Mouse (Mus musculus) embryonic facial prominence, embryonic 15.5 days (tissue): Measurements from ENCODE around the gene Ppp6r3. TPM values are rescaled to one million over a fixed set of nuclear protein-coding genes. Genes with fewer than 3 reads are reported as not detected.

Experiments
- ATAC-seq: fragments of 200-750 bp; cut with Nextera tagmentation; 2 replicates; pipeline ENCODE4 v1.8.0; 2017; ENCODE audit warnings: low read depth, moderate TSS enrichment; ENCODE audit not compliant: insufficient number of reproducible peaks, low FRiP score, low TSS enrichment
- H3K27ac ChIP-seq: fragments of 300-500 bp; sonication (generic); replicated peaks from 2 replicates; pipeline ENCODE4 v1.5.1; 2015; ENCODE audit warnings: mild to moderate bottlenecking, inconsistent platforms
- H3K27me3 ChIP-seq: fragments of 300-500 bp; sonication (generic); 2 replicates; pipeline ENCODE4 v1.6.1; 2015; ENCODE audit warnings: inconsistent platforms
- H3K36me3 ChIP-seq: fragments of 300-500 bp; sonication (generic); 2 replicates; pipeline ENCODE4 v1.6.1; 2015; ENCODE audit warnings: mild to moderate bottlenecking, inconsistent platforms
- H3K4me1 ChIP-seq: fragments of 300-500 bp; sonication (generic); 2 replicates; pipeline ENCODE4 v1.6.1; 2015; ENCODE audit warnings: inconsistent platforms
- H3K4me2 ChIP-seq: fragments of 300-500 bp; sonication (generic); replicated peaks from 2 replicates; pipeline ENCODE4 v1.6.1; 2015; ENCODE audit warnings: mild to moderate bottlenecking, inconsistent platforms
- H3K4me3 ChIP-seq: fragments of 300-500 bp; sonication (generic); replicated peaks from 2 replicates; pipeline ENCODE4 v1.5.1; 2015; ENCODE audit warnings: mild to moderate bottlenecking, inconsistent platforms
- H3K9ac ChIP-seq: fragments of 300-500 bp; sonication (generic); 2 replicates; pipeline ENCODE4 v1.6.1; 2015; ENCODE audit warnings: inconsistent platforms
- H3K9me3 ChIP-seq: fragments of 300-500 bp; sonication (generic); replicated peaks from 2 replicates; pipeline ENCODE4 v1.6.1; 2016; ENCODE audit warnings: inconsistent platforms
- WGBS: fragments of 180-500 bp; shearing (Covaris S2); methylation state at CpG from one replicate; pipeline ENCODE4 v1.1.7; 2015; 5-methylcytosine and 5-hydroxymethylcytosine counted together
- polyA plus RNA-seq: library from polyadenylated mRNA; unstranded; fragments of >200 nt; fragmentation: Nextera tagmentation; extraction: Ambion mirVana; gene quantifications from 2 replicates; pipeline ENCODE4 v1.2.1, GENCODE M21; 2015

Gene Ppp6r3
- polyA plus RNA-seq, 1 experiment from 2014 or later: 55.0 TPM

DNA sequence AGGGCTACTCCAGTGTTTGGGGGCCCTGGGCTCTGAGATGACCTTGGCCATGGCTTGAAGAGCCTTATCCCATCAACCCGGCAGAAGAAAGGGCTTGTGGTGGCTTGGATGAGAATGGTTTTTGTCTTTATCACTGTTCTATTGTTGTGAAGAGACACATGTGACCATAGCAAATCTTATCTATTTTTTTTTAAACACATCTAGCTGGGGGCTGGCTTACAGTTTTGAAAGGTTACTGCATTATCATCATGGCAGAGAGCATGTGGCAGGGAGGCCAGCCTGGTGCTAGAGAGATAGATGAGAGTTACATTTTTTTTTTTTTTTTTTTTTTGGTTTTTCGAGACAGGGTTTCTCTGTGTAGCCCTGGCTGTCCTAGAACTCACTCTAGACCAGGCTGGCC is 143.6 kb downstream of the Ppp6r3 start:
- 83% methylated on average over 2 of the region's 2 CpGs for WGBS
- Histone ChIP-seq H3K27ac (no peak overlapping the region), H3K9me3 (no peaks in the 10 kb centered on the region), H3K27me3 (no peaks in the 10 kb centered on the region), H3K4me1 (no peaks in the 10 kb centered on the region), H3K4me2 (no peak overlapping the region), H3K9ac (no peak overlapping the region), H3K4me3 (no peak overlapping the region), H3K36me3 (no peaks in the 10 kb centered on the region)
- ATAC-seq: no peak

DNA sequence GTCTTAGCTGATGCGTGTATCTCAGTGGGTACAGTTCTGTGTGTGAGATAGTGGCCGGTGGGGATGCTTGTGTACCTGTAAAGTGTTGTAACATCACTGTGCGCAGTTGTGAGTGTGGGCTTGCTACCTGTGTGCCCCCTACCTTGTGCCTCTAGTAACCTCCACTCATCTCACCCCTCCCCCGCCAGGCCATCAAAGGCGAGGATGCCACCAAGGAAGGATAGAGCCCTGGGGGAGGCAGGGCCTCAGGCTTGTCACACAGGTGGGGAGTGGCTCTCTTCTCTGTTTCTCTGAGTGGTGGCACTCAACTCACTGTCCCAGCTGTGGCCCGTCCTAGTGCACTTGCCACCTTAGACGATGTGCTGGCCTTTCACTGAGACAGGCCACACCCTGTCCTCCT is 144.5 kb downstream of the Ppp6r3 start:
- no peaks in the 10 kb centered on the region for H3K36me3 ChIP-seq
- WGBS: 65% methylated on average over 7 of the region's 7 CpGs
- H3K4me3 ChIP-seq: no peak overlapping the region
- H3K4me1 ChIP-seq: no peaks in the 10 kb centered on the region
- ATAC-seq: no peak
- H3K9ac ChIP-seq: no peak overlapping the region
- H3K4me2 ChIP-seq: no peak overlapping the region
- H3K27ac ChIP-seq: no peak overlapping the region
- H3K9me3 ChIP-seq: no peaks in the 10 kb centered on the region
- H3K27me3 ChIP-seq: no peaks in the 10 kb centered on the region

DNA sequence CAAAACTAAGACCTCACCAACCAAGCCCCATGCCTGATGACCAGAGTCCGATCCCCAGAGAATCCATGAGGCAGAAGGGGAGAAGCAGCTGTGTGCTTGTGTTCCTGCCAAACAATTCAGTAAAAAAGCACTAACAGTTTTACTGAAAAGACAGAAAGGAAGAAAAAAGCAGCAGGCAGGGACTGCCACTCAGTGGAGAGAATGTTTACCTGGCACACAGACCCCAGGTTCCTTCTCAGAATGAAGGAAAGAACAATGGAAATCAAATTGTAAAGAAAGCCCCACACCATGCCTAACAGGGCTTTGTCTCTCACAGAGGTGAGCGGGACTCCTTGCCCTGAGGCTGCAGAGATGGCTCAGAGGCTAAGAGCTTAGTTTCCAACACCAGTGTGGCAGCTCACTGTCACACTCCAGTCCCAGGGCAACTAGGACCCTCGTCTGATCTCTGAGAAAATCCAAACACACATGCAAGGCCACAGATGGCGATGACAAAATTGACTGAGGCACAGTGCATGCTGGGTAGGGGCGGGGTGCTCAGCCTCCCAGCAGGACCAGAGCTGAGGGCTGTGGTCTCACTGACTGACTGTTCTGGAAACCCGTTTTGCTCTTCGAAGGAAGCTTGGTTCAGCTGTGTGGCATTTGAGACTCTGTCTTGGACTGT is 146.3 kb downstream of the Ppp6r3 start:
- Histone ChIP-seq H3K4me3 (no peak overlapping the region), H3K36me3 (no peaks in the 10 kb centered on the region), H3K9me3 (no peaks in the 10 kb centered on the region), H3K4me1 (no peaks in the 10 kb centered on the region), H3K9ac (no peak overlapping the region), H3K27me3 (no peaks in the 10 kb centered on the region), H3K4me2 (no peak overlapping the region), H3K27ac (no peak overlapping the region)
- 41% methylated on average over 7 of the region's 7 CpGs for WGBS
- ATAC-seq: no peak

DNA sequence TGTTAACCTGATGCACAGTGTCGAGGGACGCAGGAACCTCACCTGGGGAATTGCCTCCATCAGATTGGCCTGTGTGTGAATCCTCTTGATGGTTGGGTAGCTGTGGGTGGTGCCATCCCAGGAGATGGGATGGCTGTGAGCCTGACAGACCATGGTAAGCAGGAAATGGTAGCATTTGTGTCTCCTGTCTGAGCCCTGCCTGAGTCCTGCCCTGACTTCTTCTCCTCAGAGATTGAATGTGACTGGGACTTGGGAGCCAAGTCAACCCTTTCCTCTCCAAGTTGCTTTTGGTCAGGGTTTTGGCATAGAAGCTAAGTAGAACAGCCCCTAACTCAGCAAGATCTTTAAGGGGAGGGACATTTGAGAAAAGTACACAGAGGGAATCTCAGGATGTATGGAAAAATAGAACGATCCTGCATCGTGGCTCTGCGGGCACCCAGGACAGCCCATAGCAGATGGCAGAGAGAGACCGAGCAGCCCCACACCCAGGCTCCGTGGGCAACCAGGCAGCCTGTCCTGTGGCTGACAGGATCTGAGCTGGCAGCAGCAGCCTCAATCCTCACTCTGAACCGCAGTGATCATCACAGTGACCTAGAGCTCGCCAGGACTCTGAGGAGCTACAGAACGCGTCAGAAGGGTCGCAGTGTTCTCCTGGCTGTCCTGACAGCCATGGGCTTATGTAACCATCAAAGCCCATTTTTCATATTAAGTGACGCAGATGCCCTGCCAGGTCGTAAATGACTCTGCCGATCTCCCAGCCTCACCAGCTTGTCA is 147.3 kb downstream of the Ppp6r3 start:
- ATAC-seq: no peak
- H3K4me3 ChIP-seq: no peak overlapping the region
- no peaks in the 10 kb centered on the region for H3K27me3 ChIP-seq
- H3K27ac ChIP-seq: no peak overlapping the region
- H3K4me1 ChIP-seq: no peaks in the 10 kb centered on the region
- 77% methylated on average over 15 of the region's 15 CpGs for WGBS
- no peaks in the 10 kb centered on the region for H3K36me3 ChIP-seq
- H3K9me3 ChIP-seq: no peaks in the 10 kb centered on the region
- H3K4me2 ChIP-seq: no peak overlapping the region
- H3K9ac ChIP-seq: no peak overlapping the region

DNA sequence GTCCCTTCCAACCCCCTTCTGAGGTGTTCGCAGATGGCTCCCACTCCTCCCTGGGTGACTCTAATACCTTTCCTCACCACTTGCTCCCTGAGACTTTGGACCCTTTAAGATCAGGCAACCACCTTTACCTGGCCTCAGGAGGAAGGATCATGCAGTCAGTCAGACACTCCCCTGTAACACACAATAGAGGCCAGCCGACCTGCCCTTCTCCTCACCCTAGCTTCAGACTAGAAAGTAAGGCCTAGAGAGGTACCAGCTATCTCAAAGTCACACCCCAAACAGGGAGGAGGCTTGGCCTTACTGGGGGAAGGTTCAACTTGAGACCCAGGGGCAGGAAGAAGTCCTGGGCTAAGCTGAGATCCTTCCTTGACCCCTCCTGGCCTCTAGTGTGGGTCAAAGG is 151.3 kb downstream of the Ppp6r3 start:
- no peaks in the 10 kb centered on the region for H3K27me3 ChIP-seq
- ATAC-seq: no peak

DNA sequence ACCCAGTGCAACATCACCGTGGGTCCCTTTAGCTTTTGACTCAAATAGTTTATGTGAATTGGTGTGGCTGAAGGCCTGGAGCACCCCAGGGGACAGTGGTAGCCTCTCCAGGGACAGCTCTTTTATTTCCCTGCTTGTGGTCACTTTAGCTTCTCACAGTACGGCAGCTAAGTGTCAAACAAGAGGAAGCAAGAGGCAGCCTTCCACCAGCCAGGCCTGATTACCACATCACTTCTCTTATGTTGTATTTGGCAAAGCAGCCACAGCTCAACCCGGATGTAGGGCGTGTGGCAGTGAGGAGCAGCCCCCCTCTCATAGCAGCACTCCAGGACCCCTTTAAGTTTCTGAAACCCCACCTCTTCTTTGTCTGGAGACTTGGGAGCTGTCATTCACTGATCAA is 152.6 kb downstream of the Ppp6r3 start:
- Histone ChIP-seq H3K4me3 (no peak overlapping the region), H3K4me1 (no peaks in the 10 kb centered on the region), H3K27me3 (no peaks in the 10 kb centered on the region), H3K9ac (no peak overlapping the region), H3K9me3 (0 out of 2 replicates have a peak, but pooled peaks cover 3% of the 10 kb centered on the region), H3K27ac (no peak overlapping the region), H3K4me2 (no peak overlapping the region), H3K36me3 (no peaks in the 10 kb centered on the region)
- 56% methylated on average over 4 of the region's 4 CpGs for WGBS
- no peak for ATAC-seq

More for the DNA sequence above, 151.3 kb downstream of the Ppp6r3 start:
- 89% methylated on average over 2 of the region's 2 CpGs for WGBS
- Histone ChIP-seq H3K9ac (no peak overlapping the region), H3K4me3 (no peak overlapping the region), H3K9me3 (no peaks in the 10 kb centered on the region), H3K27ac (no peak overlapping the region), H3K36me3 (no peaks in the 10 kb centered on the region), H3K4me2 (no peak overlapping the region), H3K4me1 (no peaks in the 10 kb centered on the region)

DNA sequence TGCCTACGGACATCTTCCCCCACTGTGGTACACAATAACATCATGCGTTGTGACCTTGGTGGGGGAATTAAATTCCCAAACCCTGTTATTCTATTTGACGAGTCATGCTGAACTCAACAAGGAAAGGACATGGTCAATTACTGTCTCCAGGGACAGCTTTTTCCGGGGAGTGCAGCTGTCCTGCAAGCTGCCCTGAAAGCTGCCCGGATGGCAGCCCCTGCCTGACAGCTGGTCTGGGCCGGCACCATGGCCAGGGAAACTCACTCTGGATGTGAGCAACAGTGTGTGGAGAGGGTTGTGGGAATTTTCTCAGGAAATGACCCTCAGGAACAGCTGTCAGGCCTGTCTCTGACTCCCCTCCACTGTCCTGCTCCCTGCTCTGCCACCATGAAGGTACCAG is 153.1 kb downstream of the Ppp6r3 start:
- Histone ChIP-seq H3K27ac (no peak overlapping the region), H3K4me3 (no peak overlapping the region), H3K9me3 (0 out of 2 replicates have a peak, but pooled peaks cover 4% of the 10 kb centered on the region), H3K36me3 (no peaks in the 10 kb centered on the region), H3K4me2 (no peak overlapping the region), H3K4me1 (no peaks in the 10 kb centered on the region), H3K27me3 (no peaks in the 10 kb centered on the region), H3K9ac (no peak overlapping the region)
- 60% methylated on average over 6 of the region's 6 CpGs for WGBS
- ATAC-seq: peak; percentile 44; the same call in 1 of the 2 replicates

DNA sequence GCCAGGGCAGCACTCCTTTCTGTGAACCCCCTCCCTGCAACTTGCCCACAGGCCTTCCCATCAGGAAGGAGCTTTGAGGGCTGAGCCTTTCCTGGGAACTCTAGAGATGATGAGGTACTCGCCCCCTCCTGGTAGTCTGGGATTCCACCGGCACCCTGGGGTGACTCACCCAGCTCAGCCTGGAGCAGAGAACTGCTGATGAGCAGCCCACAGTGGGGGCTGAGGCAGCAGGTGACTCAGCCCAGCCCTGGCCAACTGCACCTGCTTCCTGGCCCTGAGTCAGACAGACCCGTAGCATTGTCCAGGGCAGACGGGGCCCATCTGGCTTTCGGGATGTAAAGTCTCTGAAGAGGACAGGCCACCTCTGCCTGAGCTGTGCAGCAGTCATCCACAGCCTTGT is 156.3 kb downstream of the Ppp6r3 start:
- ATAC-seq: no peak
- Histone ChIP-seq H3K27me3 (peaks cover 19% of the 10 kb centered on the region), H3K4me2 (no peak overlapping the region), H3K9me3 (0 out of 2 replicates have a peak, but pooled peaks cover 4% of the 10 kb centered on the region), H3K27ac (no peak overlapping the region), H3K4me3 (no peak overlapping the region), H3K9ac (no peak overlapping the region), H3K36me3 (no peaks in the 10 kb centered on the region), H3K4me1 (peaks cover 6% of the 10 kb centered on the region)
- WGBS: 48% methylated on average over 5 of the region's 5 CpGs

DNA sequence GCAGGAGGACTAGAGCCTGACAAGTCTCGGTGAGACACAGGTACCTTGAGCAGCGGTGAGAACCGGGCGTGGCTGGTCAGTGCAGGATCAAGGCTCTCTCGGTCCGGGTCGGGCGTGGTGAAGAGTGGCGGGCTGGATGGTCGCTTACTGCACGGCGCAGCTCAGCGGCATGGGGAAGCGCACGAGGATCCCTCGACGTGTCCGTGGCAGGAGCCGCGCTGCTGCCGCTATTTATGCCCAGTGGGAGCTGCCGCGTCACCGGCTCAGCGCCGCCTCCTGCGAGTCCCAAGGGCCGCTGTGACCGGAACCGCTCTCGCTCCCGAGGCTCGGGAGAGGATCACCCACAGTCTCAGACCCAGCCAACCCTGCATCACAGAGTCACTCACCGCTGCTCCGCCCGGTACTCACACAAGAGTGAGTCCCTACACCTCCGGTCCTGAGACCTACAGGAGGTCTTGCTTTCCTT is 161.2 kb downstream of the Ppp6r3 start, which contains the start of gene Gal:
Gene Gal, minus strand, starts transcription at position 277 of the 466 bp plus-strand sequence.
- H3K9me3 ChIP-seq: 0 out of 2 replicates have a peak, but pooled peaks cover 4% of the 10 kb centered on the region
- H3K27me3 ChIP-seq: peaks cover 41% of the 10 kb centered on the region
- WGBS: 4% methylated on average over 34 of the region's 37 CpGs
- H3K9ac ChIP-seq: no peak within 1 kb of the TSS
- no peak for ATAC-seq
- peaks cover 9% of the 10 kb centered on the region for H3K4me1 ChIP-seq
- H3K36me3 ChIP-seq: no peaks in the 10 kb centered on the region
- no peak within 1 kb of the TSS for H3K27ac ChIP-seq
- peak within 1 kb of the TSS; percentile 55 for H3K4me2 ChIP-seq
- H3K4me3 ChIP-seq: peak within 1 kb of the TSS; percentile 32

DNA sequence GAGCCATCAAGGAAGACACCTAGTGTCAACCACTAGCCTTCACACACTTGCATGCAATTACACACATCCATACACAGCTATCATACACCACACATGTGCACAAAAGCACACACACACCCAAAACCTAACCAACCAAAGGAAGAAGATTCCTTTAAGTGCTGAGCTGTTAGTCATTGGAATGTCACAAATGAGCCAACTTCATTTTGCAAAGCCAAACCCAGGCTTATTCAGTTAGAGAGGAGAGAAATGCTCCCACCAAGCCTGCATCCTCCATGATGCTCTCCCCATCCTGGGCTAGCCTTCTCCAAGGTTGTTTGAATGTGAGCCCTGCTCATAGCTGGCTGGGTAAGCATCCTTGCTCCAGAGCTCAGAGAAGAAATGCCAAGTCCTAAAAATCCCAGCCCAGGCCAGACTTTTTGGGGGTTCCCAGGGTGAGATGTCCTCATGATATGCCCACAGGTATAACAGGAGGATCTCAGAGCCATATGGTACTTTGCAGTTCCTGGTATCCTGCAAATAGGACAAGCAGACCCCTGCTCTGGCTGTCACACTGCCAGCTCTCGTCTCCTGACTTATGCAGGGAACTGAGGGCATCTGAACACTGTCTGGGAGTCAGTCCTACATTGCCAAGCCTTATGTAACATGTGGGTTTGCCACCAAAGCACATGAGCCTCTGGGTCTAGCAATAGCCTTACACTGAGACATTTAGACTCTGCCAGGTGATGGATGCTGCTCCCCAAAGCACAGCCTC is 169.8 kb downstream of the Ppp6r3 start:
- no peak overlapping the region for H3K27ac ChIP-seq
- H3K36me3 ChIP-seq: no peaks in the 10 kb centered on the region
- H3K27me3 ChIP-seq: no peaks in the 10 kb centered on the region
- ATAC-seq: no peak
- H3K9me3 ChIP-seq: no peaks in the 10 kb centered on the region
- H3K4me1 ChIP-seq: no peaks in the 10 kb centered on the region
- no peak overlapping the region for H3K4me2 ChIP-seq
- H3K9ac ChIP-seq: no peak overlapping the region
- WGBS: 65% methylated on average over 1 of the region's 1 CpGs
- no peak overlapping the region for H3K4me3 ChIP-seq
